Mouse (Mus musculus) MEL-GATA-1-ER (cell line): ENCODE data around the gene Zfp740.
"Not testable (repeated sequence)": the region's sequence is repeated elsewhere in the genome, so short reads cannot be mapped to it uniquely, and the experiment has no call there.

Source experiments
- DNase-seq: peaks from one replicate; pipeline ENCODE4 v3.0.0-alpha.2; 2012; ENCODE audit warnings: low read depth; ENCODE audit errors: extremely low read depth

Gene Zfp740

DNA sequence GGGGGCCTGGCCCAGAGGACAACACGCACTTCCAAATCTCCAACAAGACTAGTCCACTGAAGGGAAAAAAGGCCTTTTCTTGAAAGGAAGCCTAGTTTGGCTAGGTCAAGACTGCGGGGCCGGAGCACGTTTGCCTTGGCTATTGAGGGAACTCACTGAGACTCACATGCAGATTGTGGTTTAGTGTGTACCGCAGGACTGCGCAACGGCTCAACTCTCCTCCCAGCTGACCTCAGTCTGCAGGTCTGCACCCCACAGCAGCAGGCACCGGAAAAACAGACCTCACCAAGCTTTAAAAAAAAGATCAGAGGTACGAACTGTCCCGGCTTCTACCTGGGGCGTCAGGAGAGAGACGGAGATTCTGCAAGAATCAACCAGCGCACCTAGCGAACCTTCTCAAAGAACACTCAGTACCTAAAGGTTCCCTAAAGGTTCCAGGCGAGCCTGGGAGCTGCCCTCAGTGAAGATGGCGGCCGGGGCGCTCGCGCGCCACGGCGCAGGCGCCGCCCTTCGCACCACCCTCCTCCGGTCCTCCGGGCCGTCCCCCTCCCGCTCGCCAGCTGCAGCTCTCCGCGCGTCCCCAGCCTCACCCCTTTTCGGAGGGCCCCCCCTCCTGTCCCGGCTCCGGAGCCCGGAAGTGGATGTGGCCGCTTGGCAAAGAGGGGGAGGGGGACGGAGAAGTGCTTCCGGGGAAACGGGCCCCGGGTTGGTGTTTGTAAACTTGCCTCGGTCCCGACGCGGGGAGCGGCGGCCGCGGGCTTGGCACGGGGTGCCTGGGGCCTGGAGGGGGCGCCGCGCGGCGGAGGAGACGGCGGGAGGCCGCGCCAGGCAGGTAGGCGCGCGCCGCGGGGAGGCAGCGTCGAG, at the start of gene Zfp740:
Gene Zfp740 (plus strand): TSS at position 279 of the 864 bp plus-strand sequence.
- peak; percentile 90 for DNase-seq

DNA sequence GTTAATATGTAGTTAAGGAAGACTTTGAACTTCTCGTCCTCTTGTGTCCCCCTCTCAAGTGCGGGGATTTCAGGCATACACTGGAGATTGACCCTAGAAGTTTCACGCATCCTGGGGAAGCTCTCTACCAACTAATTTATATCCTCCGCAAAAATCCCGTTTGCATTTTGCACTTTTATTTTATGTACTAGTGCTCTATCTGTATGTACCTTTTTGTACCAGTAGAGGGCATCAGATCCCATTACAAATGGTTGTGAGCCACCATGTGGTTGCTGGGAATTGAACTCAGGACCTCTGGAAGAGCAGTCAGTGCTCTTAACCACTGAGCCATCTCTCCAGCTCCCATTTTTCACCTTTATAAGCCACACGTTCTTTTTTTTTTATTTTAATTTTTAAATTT, 48.0 kb upstream of the Zfp740 start:
- DNase-seq = not testable (repeated sequence)

DNA sequence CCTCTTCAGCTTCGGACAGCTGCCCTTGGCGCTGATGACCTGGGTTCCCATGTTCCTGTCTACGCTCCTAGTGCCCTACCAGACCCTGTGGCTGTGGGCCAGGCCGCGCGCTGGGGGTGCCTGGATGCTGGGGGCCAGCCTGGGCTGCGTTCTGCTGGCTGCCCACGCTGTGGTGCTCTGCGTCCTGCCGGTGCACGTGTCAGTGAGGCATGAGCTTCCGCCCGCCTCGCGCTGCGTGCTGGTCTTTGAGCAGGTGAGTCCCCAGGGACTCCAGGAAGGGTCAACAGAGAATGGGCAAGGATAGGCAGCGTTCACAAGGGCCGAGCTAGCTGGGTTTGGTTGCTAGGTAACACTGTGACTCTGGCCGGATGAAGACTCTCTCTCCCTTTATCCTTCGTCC, 46.2 kb upstream of the Zfp740 start:
- DNase-seq = no peak

DNA sequence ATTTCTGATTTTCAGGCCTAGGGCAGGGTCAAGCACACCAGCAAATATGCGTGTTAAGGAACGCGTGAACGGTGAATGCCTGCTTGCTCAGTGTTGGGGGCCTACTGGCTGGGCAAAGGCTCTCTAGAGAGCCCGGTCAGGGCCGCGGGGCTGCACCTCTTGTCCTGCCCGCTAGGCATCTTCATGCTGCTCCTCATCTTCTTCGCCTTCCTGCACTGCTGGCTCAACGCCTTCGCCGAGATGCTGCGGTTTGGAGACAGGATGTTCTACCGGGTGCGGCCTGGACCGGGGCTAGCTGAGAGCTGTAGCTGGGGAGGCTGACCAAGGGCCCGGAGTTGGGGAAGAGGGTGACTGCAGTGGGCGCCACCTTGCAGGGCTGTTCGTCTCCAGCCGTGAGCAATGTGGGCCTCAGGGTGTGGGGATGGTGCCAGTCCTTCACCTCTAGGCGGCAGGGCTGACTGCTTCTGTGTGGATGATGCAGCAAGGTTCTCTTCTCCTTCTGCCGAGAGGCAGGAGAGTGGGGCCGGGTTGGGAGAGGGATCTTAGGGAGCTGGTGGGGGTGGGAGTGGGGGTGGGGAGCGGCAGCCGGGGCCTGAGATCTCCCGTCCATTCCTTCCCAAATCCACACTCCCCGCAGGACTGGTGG, 42.5 kb upstream of the Zfp740 start:
- DNase-seq = no peak

DNA sequence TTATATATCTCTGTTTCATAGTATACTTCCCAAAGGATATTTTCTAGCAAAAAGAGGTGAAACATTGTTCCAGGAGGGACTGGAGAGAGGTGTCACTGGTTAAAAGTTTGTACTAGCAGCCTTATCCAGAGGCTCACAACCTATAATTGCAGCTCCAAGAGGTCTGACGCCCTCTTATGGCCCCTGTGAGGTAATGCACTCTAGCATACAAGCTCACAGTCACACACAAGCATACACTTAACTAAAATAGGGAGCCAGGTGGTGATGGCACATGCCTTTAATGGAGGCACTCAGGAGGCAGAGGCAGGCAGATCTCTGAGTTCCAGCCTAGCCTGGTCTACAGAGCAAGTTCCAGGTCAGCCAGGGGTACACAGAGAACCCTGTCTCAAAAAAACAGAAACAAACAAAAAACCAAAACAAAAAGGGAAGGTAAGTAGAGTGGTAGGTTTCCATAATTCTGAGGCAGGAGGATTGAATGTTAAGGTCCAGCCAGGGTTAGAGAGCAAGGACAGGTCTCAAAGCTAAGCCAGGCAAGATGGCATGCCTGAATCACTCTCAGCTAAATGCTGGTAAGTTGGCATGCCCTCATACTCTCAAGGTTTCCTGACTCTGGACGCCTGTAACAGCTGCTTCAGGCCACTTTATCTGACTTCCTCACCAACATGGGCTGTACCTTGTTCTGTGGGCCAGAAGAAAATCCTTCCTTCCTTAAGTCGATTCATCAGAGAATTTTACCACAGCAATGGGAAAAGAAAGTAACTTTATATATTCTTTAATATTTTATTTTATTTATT, 39.0 kb upstream of the Zfp740 start:
- DNase-seq = no peak

DNA sequence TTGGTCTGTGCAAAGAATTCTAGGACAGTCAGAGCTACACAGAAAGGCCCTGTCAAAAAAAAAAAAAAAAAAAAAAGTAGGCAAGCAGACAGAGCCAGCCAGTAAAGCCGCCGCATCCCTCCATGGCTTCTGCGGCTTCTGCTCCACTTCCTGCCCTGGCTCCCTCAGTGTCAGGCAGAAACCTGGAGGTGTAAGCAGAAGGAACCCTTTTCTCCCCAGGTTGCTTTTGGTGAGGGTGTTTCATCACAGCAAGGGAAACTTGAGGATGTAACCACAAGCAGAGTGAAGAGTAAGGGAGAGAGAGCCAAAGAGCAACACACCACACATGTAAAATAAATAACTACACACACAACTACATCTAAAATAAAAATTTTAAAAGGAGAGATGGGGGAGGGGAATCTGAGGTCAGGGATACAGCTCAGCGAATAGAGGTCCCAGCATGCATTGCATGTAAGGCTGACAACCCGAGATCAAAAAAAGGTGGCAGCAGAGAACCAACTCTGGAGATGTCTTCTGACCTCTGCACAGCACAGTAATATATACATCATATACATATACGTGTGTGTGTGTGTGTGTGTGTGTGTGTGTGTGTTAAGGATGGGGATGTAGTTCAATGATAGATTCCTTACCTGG, 37.5 kb upstream of the Zfp740 start:
- DNase-seq = no peak

DNA sequence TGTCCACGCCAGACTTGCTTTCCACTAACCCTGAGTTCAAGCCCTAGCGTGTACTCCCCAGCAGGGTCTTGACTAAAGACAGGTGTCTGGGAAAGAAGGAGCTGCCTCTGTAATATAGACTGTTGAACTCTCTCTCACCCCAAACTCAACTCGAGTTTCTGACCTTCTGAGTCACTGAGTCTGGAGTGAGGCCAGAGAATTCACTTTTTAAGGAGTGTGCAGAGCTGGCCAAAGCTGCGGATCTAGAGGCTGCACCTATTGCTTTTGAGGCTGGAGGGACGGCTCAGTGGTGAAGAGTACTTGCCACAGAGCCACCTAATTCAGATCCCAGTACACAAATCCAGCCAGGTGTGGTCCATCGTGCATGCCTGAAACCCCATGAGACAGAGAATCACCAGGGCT, 35.4 kb upstream of the Zfp740 start:
- no peak for DNase-seq

DNA sequence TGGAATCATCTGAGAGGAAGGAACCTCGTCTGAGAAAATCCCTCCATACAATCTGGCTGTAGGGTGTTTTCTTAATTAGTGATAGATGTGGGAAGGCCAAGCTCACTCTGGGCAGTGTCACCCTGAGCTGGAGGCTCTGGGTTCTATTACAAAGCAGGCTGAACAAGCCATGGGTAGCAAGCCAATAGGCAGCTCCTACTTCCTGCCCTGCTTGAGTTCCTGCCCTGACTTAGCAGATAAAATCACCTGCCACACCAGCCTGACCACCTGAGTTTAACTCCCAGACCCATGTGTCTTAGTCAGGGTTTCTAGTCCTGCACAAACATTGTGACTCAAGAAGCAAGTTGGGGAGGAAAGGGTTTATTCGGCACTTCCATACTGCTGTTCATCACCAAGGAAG, 34.0 kb upstream of the Zfp740 start:
- no peak for DNase-seq

DNA sequence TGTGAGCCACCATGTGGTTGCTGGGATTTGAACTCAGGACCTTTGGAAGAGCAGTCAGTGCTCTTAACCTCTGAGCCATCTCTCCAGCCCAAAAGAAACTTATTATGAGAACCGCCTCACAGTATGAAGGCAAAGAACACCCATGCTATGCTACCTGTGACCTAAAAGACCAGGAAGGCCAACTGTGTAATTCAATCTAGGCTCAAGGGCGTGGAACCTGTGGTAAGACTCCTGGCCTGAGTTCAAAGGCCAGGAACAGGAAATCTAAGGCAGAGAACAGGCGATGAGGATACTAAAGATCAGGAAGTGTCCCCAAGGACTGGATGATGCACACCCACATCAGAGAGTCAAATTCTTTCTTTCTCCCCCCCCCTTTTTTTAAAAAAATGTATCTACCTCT, 29.5 kb upstream of the Zfp740 start:
- no peak for DNase-seq

DNA sequence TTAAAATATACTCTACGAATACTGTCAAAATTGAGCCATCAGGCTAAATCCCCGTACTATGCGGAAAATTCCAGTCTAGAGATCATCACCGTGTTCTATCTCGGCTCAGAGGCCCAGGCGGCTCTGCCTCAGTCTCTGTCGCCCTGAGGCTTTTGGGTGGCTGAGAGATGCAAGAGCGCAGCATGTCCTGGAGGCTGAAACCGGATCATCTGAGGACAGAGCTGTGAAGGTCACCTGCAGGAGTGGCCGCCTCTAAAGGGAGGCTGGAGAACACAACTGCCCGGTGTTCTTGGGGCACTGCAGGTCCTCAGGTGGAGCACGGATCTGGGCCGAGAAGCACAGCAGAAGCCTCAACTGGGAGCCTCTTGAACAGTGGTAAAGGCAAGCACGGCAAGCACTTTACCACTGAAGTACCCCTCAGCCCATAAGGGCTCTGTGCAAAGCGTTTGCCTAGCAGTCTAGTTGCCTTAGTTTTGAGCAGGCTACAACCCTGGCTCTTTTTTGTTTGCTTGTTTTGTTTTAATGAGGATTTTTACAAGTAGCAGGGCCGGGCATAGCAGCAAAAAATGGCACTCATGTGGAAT, 27.2 kb upstream of the Zfp740 start:
- DNase-seq = no peak

DNA sequence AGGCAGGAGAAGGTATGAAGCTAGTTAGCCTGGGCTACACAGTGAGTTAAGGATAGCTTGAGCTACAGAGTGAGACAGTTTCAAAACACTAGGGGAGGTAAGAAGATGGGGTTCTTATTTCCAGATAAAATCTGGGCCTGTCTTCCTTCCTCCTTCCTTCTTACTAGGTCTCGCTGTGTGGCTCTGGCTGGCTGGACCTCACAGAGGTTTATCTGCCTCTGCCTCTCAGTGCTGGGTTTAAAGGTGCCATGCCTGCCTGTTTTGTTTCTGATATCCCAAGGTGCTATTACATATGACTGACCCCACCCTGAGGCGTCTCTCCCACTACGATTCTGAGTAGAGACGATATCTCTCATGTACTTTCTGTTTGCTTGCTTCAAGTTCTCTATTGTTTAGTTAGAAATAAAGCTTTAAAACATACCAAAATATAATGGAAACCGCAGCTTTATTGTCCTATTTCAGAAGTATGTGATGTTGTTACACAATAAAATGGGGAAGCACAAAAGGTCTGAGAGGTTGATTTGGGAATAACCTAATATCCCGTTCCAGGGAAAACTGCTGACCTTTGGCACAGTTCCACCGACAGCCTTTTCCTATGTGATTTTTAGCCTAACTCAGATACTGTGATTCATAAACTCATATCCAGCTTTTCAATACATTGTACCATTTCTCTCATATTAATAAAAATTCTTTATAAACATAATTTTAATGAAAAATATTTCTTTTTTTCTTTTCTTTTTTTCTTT, 26.3 kb upstream of the Zfp740 start:
- peak; percentile 36 for DNase-seq

DNA sequence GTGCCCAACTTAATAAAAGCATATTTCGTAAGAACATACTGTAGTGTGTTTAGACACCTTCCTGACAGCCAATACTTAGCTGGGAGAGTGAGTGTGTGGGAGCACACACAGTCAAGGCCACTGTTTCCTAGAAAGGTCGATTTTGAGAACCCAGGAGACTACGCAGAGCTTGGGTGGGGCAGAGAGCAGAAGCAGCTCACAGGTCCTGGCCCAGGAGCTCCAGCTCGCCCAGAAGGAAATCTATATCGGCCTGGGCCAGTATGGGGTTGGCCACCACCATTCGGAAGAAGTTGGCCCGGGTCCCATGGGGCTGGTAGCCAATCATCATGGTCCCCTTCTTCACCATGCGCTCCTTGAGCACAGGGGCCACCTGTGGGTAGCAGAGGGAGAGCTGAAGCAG, 25.6 kb upstream of the Zfp740 start:
- DNase-seq = no peak

DNA sequence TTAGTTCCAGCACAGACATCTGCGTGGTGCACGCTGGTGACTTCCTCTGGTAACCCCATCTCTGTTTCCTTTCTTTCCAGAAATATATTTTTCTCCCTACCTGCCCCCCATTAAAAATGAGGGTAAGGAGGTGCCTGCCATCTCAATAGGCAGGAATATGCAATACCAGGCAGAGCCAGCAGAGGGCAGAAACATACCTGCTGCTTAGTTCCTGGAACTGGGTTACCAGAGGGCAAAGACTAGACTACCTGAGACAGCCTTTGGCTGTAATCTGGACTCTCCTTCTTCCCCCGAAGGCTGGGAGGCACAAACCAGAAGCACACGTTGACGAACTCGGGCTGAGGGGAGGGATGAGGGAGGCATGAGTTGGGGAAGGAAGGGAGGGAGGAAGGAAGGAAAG, 24.8 kb upstream of the Zfp740 start:
- peak; percentile 47 for DNase-seq

DNA sequence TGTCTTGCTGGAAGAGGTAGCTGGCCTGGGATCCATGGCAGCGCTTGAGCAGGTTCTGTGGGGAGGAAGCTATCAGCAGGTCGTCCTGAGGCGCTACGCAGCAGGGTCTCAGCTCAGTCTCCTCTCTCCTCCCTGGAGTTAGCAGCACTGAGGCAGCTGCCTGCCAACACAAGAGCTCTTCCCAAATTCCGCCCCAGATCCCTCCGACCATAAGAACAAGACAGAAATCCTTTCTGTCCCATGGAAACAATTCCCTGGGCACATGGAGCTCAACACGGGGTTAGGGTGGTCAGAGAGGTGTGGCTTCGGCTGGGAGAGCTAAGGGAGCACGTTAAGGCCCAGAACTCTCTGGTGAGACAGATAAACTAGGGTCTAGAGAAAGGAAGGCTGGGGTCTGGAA, 23.9 kb upstream of the Zfp740 start:
- DNase-seq = no peak

DNA sequence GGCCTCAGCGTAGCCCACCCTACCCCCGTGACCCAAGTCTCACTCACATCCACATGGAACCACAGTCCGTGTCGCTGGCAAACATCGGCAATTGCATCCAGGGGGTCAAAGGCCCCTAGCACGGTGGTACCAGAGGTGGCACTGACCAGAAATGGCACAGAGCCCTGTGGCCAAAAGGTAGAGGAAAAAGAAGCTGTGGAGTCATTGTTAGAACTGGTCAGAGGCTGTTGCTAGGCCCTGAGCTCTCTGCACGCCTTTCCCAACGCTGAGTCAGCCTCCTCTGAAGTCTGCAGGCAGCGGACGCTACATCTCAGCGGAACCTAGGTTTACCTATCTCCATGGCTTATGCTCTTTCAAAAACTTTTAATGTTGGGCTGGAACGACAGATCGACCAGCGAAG, 23.1 kb upstream of the Zfp740 start:
- DNase-seq = no peak

DNA sequence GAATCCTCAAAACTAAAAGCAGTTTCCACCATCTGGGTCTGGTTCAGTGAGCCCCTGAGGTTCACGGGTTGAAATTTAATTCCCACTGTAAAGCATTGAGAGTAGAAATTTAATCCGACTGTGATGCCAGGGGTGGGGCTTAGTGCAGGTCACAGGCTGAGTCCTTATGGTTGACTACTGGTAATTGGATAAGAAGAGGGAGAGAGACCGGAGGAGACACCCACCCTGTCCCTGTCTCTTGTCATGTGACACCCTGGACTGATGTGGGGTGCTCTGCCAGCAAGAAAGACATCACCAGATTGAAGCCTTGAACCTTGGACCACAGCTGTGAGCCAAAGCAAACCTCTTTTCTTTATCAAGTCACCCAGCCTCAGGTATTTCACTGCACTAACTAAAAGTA, 20.0 kb upstream of the Zfp740 start:
- no peak for DNase-seq

DNA sequence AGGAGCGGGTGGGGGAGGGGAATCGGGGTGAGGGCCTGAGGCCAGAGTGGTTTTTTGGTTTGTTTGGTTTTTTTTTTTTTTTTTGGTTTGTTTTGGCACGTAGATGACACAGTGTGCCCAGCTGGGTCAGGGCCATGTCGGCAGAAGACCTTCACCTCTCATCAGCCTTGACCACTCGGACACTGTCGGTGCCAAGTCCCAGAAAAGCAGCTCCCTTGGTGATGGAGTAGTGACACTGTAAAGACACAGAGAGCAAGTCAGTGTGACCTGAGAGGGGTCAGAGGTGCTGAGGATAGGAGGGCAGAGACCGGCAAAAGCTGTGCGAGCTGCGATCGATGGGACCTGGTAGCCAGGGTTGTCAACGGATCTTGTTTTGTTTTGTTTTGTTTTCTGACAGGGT, 16.8 kb upstream of the Zfp740 start:
- DNase-seq = no peak

DNA sequence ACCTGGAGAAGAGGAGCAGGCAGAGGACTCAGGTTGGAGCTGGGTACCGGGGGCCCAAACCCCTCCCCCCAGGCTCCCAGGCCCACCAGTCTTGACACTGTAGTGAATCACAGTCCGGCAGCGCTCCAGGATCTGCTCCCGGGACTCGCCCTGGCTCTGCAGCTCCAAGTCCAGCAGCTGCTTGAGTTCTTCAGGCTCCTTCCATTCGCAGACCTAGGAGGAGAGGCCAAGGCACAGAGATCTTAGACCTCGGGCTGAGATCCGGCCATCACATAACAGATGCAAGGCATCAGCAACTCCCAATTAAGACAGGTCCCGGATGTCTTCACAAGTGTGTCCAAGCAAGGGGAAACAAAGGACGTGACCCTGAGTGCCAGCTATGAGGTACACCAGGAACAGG, 15.0 kb upstream of the Zfp740 start:
- no peak for DNase-seq

DNA sequence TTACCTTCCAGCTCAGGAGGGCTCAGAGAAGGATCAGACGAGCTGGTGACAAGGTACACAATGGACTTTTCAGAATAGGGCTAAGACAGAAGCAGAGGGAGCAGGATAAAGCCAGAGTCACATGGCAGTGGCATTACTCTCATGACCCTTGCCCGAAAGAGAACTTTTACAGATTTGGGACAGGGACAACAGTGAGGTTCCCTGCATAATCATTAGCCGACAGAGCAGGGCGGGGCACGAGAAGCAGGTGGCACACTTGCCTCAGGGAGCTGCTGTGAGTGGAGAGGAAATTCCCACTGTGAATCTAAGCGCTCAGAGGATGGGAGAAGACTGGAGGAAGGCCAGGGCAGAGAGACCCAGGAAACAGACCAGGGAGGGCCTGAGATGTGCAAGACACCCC, 14.2 kb upstream of the Zfp740 start:
- no peak for DNase-seq

DNA sequence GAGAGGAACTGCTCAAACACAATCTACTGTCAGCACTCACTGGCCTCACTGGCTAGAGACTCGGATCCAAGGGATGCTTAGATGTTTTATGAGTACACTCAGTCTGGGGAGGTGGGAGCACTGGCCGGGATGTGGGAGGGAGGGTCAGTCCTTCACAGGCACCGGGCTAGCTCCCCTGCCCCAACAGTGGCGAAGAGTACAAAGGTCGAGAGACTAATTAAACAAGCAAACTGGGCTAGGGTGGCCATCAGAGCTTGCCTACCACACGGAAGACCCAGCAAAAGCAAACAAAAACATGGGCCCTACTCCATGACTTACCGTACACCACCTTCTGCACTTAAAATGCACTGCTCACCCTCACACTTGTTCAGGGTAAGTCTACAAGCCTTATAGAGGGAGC, 11.3 kb upstream of the Zfp740 start:
- DNase-seq = no peak
